Mouse (Mus musculus) layer of hippocampus, adult 9-10 months (tissue): Measurements from ENCODE around the gene Msi2.
A peak's percentile ranks its signal among the peaks of the same experiment; 100 is the strongest.

Experiments used
- DNase-seq: peaks from one replicate; pipeline ENCODE4 v3.0.0; 2022; ENCODE audit warnings: low spot score

Msi2 gene

GRCm38 (mm10) chr11:88636319-88636718, 82.0 kb downstream of the Msi2 start:
- no peak for DNase-seq

DNA sequence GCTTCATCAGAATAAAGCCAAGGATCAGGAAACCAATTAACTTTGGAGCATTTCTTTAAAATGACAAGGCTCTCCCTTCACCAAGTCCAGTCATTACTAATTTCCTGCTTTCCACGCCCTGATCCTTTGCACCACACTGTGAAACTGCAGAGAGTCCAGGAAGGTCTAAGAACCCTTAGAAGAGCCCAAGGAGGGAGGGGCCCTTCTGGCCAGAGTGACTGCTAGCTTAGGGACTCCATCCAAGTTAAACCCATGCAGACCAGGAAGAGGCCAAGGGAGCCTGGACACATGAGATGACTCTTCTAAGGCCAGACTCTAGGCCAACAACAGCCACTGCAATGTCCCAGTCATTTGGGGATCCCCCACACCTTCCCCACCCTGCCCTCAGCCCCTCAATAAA, 83.7 kb downstream of the Msi2 start:
- no peak for DNase-seq

- no peak for DNase-seq
These were observed 86.4 kb downstream of the Msi2 start for GRCm38 (mm10) chr11:88631932-88632230.

DNA sequence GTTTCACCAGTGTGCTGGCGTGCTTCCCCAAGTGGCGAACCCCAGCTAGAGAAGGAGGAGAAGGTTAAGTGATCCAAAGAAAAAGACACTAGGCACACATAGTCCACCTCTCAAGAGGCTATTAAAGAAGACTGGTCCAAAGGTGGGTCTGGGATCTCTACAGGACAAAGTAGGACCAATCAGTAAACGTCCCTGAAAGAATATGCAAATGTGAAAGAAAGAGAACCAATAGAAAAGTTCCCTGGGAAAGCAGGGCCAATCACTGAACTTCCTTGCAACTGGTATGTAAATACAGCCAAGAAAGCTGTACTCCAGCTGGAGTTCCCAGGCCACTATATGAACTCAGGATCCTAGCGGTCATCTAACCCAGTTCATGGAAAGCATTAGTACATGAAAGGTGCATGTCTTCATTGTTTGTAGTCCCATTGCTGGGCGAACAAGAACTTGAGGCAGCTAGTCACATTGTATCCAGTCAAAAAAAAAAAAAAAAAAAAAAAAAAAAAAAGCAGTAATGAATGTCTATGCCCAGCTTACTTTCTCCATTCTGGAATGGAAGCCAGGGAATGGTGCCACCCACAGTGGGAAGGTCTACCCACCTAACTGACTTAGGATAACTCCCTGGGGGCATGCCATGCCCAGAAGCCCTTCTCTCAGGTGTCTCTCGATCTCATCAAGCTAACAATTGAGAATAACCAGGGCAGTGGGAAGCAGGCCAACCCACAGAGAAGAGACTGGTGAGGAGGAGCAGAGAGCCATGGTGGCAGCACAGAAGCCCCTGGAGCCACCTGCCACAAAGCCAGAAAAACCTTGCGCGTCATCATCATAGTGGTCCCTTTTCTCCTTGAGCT, 87.0 kb downstream of the Msi2 start:
- DNase-seq: no peak

GRCm38 (mm10) chr11:88629619-88630018, 88.7 kb downstream of the Msi2 start:
- no peak for DNase-seq

DNA sequence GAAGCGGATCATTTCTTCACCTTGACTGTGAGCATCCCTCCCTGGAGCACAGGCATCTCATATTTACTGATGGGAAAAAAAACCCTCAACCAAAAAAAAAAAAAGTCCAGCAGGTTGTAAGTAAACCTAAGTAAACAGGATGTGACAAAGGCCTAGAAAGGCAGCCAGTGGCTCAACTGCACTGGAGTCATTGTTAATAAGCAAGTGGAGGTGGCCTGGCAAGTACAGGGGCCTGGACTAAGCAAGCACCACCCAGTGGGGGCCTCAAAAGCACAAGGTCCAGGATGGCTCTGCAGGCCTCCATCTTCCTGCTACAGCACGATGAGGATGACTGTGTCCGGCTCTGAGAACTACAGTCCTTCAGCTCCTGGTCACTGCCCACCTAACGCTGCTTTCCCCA, 89.1 kb downstream of the Msi2 start:
- no peak for DNase-seq

- no peak for DNase-seq
These were observed 89.6 kb downstream of the Msi2 start for GRCm38 (mm10) chr11:88628676-88629075.

DNA sequence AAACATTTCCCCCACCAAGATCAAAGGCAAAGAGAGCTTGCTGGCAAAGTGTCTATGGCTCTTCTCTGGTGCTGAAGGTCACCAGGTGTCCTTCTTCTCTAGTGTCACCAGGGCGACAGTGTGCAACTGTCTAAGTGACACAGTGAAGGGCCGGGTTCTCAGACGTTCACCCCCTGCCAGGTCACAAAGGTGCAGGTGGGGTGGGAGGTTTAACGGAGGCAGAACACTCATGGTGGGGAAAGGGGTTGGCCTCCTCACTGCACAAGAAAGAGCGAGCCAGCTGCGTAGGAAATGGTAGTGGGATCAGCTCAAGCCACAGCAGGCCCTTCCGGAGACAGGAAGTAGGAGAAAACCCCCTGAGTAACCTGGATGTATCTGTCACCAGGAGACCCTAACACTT, 91.0 kb downstream of the Msi2 start:
- no peak for DNase-seq

DNA sequence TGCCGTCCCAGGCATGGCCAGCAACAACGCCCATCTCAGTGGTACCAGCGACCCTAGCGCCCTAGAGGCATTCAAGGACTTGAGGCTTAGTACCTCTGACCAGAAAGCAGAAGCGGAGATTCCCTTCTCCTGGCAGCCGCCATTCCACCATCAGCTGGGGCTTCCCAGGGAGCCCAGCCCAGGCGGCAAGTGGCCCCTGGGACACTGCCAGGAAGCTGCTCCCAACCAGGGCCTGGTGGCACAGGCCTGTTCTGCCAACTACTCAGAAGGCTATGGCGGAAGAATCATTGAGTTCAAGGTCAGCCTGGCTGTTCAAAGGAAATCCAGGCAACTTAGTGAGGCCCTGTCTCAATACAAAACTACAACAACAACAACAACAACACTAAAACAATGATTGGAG, 91.7 kb downstream of the Msi2 start:
- DNase-seq: no peak

GRCm38 (mm10) chr11:88626061-88626460, 92.3 kb downstream of the Msi2 start:
- DNase-seq: no peak

GRCm38 (mm10) chr11:88625063-88625462, 93.2 kb downstream of the Msi2 start:
- DNase-seq: no peak

- no peak for DNase-seq
These were observed 93.7 kb downstream of the Msi2 start for GRCm38 (mm10) chr11:88624627-88625026.

- no peak for DNase-seq
These were observed 94.6 kb downstream of the Msi2 start for GRCm38 (mm10) chr11:88623671-88624070.

- DNase-seq: no peak
These were observed 95.8 kb downstream of the Msi2 start for GRCm38 (mm10) chr11:88622496-88622895.

GRCm38 (mm10) chr11:88621789-88622188, 96.5 kb downstream of the Msi2 start:
- DNase-seq: no peak

DNA sequence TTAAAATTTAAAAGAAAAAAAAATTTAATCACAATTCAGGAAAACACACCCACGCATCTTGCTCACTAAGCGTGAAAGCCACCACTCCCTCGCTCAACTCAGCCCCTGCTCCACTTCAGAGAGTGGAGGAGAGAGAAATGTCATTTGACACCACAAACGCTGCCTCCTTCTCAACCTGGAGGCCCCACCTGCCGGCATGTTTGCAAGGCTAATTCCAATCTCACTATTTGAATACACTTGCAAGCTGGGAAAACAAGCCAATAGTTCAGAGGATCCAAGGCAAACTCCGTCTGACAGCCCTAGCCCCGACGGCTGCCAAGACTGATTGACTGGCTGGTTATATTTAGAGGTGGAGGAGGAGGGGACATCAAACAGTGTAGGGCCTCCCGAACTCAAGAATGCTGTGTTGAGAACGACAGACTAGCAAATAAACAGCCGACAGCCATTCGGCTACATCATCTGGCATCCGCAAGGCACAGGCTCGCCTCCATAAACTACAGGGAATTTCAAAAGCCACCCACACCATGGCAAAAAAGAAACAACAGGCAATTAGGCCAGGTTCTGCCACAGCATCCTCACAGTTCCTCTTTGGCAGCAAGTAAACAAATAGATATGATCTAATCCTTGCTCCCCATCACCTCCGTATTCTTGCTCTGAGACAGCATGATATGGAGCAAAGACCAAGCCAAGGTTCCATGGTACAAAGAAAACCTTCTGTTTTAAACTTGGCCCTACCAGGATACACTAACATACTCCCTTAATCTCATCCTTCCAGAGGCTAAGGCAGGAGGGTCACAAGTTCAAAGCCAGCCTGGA, 97.9 kb downstream of the Msi2 start:
- peak; percentile 25 for DNase-seq

- DNase-seq: no peak
These were observed 98.7 kb downstream of the Msi2 start for GRCm38 (mm10) chr11:88619468-88620157.

DNA sequence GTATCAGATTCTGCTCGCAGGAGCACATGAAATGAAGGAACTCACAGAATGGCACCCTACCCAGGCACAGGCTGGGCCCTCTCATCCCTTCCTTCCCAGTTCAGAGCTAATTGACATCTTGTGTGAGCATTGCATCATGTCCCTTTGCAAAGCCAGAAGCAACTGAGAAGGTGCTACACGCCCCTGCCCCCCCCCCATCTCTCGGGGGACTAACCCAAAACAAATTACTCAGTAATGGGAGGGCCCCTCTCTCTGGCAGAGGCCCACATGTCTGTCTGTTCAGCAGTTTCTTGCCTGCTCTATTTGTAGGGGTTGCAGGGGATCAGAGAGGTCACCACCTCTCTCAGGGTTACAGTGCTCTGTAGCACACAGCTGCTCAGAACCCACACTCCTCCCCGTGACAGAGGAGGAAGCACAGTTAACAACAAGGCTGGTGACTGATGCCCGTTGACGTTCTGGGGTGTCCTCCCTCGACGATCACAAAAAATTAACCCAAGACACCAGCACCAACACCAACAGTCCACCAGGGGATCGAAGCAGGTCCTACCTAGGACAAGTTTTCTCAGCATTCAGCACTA, 99.5 kb downstream of the Msi2 start:
- no peak for DNase-seq

- DNase-seq: no peak
These were observed 100.3 kb downstream of the Msi2 start for GRCm38 (mm10) chr11:88618005-88618501.

DNA sequence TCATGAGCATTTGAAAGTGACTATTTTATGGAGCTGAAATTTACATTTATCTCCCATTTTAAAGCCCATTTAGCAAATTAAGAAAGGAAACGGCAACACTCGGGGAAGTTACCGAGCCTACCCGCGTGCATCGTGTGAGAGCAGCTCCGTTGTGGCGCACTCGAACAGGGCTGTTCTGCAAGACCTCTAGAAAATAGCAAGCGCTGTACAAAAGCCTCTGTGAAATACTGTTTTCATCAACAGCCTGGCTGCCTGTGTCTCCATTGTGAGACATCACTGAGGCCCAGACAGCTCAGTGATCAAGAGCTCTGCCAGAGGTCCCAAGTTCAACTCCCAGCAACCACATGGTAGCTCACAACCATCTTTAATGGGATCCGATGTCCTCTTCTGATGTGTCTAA, 100.9 kb downstream of the Msi2 start:
- DNase-seq: no peak

- DNase-seq: no peak
These were observed 103.6 kb downstream of the Msi2 start for GRCm38 (mm10) chr11:88614527-88615305.
